Mouse (Mus musculus): Measurements from ENCODE around the gene Pdzd4. TPM values are rescaled to one million over a fixed set of nuclear protein-coding genes. Genes with fewer than 3 reads are reported as not detected.

The Pdzd4 gene
- 100 to 1,000 TPM; 119 to 125 TPM for total RNA-seq (2021)

GRCm38 (mm10) chrX:73824185-73825151, at the start of gene Pdzd4:
Gene Pdzd4, minus strand, starts transcription at chrX:73824969.
- DNase-seq (ENCODE audit: low spot score in 2 of 2) = peak; percentile 35 to 62
- intact Hi-C loops (cut with DNase I) = loop anchor here (1.0 kb wide), 1 partner anchor 56 kb away; no protein-coding TSS in a partner anchor

DNA sequence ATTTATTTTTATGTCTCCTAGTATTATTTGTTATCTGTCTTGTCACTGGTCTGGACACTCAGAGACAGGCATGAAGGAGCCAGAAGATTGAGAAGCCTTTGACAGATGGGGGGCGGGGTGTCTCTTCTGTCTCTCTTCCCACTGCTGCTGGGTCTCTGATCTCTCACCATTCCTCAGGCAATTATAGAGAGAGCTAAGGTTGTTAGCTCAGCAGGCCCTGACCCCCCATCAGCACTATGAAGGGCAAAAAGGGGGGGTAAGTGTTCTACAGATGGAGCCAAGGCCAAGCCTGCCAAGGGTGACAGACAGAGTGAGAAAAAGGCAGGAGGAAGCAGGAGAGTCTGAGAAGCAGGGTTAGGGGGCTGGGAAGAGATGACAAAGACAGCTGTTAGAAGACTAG, 47.2 kb upstream of the Pdzd4 start:
- intact Hi-C loops (cut with DNase I) = no loop called here
- no peak for DNase-seq (ENCODE audit: low spot score in 2 of 2)

DNA sequence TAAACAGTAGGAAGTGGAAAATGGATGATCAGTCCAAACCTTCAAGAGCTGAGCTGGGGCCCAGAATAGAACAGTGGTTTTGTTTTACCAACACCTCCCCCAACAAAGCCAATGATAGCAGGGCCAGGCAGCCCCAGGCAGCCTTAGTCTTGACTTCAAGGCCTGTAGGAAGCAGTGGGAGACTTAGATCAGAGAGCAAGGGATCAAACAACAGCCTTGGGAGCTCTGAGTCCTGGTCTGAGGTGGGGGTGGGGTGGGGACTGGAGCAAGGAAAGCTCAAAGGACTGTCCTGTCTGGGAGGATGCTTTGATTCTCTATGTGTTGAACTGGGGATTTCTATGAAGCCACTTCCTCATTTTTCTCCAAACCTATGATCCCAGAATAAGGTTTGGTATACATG, 46.7 kb upstream of the Pdzd4 start:
- intact Hi-C loops (cut with DNase I) = no loop called here
- DNase-seq (ENCODE audit: low spot score in 2 of 2) = no peak

DNA sequence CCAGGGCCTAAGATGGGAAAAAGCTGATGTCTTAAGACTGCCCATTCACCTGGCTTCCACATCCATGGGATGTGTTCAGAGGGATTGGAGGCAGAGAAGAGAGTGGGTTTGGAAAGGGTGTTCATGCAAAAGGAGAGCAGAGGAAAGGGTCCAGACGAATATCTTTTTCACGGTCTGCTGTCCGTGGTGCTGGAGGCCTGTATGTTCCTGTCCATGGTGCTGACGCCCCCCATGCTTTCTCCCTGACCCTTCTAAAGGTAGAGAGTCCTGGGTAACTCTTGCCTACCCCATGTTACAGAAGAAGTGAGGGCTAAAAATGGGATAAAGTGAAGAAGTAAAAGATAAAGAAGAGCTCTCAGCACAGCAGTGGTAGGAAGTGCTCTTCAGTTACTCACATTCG, 44.6 kb upstream of the Pdzd4 start:
- intact Hi-C loops (cut with DNase I) = no loop called here
- DNase-seq (ENCODE audit: low spot score in 2 of 2) = no peak

DNA sequence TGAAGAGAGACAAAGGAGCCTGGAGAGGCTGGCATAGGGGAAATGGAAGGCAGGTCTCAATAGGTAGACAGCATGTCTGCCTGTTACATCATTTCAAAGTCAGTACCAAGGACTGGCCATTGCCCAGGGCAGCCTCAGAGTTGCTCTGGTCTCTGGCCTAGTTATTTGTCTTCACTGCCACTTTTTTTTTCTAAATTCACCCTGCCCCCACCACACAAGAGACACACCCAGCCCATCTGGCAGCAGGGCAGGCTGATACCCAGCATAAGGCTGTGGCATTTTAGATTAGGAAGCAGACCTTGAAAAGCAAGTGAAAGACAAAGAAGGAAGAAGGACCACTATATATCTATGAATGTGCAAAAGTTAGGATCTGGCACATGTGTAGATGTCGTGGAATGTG, 43.1 kb upstream of the Pdzd4 start:
- DNase-seq (ENCODE audit: low spot score in 2 of 2) = no peak
- intact Hi-C loops (cut with DNase I) = no loop called here

GRCm38 (mm10) chrX:73867256-73867655, 42.5 kb upstream of the Pdzd4 start:
- peak in 1 of 2 experiments; percentile 42 for DNase-seq (ENCODE audit: low spot score in 2 of 2)
- intact Hi-C loops (cut with DNase I) = no loop called here

- DNase-seq (ENCODE audit: low spot score in 2 of 2) = peak in 1 of 2 experiments; percentile 39
- intact Hi-C loops (cut with DNase I) = no loop called here
Observed at GRCm38 (mm10) chrX:73864692-73865091, 39.9 kb upstream of the Pdzd4 start.

GRCm38 (mm10) chrX:73855087-73855408, 30.3 kb upstream of the Pdzd4 start:
- no peak for DNase-seq (ENCODE audit: low spot score in 2 of 2)
- intact Hi-C loops (cut with DNase I) = no loop called here

- no peak for DNase-seq (ENCODE audit: low spot score in 2 of 2)
- intact Hi-C loops (cut with DNase I) = no loop called here
Observed at GRCm38 (mm10) chrX:73854326-73855086, 29.7 kb upstream of the Pdzd4 start.

GRCm38 (mm10) chrX:73836691-73837090, 11.9 kb upstream of the Pdzd4 start:
- intact Hi-C loops (cut with DNase I) = no loop called here
- DNase-seq (ENCODE audit: low spot score in 2 of 2) = no peak

- intact Hi-C loops (cut with DNase I) = no loop called here
- DNase-seq (ENCODE audit: low spot score in 2 of 2) = no peak
Observed at GRCm38 (mm10) chrX:73835731-73836130, 11.0 kb upstream of the Pdzd4 start.

GRCm38 (mm10) chrX:73823747-73824146, 1.0 kb downstream of the Pdzd4 start:
- DNase-seq (ENCODE audit: low spot score in 2 of 2) = no peak
- intact Hi-C loops (cut with DNase I) = loop anchor here (1.0 kb wide), 1 partner anchor 57 kb away; no protein-coding TSS in a partner anchor

DNA sequence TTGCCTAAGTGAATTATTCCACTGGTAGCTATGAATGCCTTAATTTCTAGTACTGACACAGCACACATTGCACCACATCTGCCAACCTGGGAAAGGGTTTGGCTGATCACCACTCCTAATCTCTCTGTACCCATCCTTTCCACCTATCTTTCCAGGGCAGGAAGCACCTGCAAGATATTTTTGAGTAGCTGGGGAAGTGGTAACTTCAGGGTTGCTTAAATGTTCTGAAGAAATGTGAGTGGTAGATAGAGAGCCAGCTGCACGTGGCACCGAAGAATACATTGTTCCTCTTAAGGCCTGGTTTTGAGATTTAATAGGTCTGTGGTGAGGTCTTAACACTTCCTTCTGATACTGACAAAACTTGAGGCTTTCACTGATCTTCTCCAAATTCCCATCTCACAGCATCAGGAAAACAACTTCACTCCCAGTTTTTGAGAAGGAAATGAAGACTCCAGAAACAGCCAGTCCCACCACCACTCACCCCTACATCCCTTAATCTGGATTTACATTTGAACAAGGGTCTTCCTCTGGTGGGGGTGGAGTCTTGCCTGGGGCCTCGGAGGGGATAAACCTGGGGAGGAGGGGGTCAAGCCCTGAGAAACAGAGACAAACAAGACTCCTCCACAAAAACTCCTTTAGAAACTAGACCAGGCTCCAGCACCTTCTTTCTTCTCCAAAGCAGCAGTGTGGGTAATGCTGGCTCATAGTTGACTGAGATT, 8.0 kb downstream of the Pdzd4 start:
- intact Hi-C loops (cut with DNase I) = no loop called here
- no peak for DNase-seq (ENCODE audit: low spot score in 2 of 2)

GRCm38 (mm10) chrX:73815072-73815471, 9.7 kb downstream of the Pdzd4 start:
- intact Hi-C loops (cut with DNase I) = no loop called here

DNA sequence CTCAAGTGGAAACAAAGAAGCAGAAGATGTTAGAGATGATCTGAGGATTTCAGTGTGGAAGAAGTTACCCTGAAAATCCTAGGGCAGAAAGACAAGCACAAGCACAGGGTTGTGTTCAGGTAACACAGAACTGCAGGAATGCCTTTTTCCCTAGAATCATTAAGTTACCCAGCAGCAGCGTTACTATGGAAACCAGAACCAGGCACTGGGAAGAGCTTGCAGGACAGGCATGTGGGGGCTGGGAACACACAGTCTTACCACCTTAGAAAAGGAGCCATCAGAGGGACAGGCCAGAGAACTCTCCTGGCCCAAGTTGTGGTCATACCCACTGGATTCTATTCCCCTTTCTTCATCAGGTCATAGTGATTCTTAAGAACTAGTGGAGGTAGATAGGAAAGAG, 19.0 kb downstream of the Pdzd4 start:
- peak in 1 of 2 experiments; percentile 39 for DNase-seq (ENCODE audit: low spot score in 2 of 2)
- intact Hi-C loops (cut with DNase I) = no loop called here

More at GRCm38 (mm10) chrX:73815072-73815471, 9.7 kb downstream of the Pdzd4 start:
- DNase-seq (ENCODE audit: low spot score in 2 of 2) = no peak

GRCm38 (mm10) chrX:73798502-73798901, 26.3 kb downstream of the Pdzd4 start:
- peak; percentile 40 to 57 for DNase-seq (ENCODE audit: low spot score in 2 of 2)
- intact Hi-C loops (cut with DNase I) = loop anchor here (2.0 to 10.0 kb wide), 3 partner anchors 96 to 146 kb away; partner anchors contain the start of genes Arhgap4 and Naa10

DNA sequence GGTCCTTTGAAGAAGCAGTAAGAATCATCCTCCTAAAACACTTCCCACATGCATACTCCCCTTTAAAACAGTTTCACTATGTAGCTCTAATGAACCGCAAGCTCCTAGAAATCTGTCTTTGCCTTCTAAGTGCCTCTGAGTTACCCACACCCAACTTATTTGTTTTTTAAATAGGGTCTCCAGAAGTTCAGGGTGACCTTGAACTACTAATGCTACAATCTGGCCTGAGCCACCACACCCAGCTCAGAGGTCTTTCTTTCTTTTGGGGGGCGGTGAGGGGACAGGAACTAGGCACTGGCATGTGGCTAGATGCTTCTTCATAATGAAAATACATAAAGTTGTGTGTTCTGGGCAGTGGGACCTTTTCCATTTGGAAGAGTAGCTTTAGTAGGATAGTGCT, 27.3 kb downstream of the Pdzd4 start:
- intact Hi-C loops (cut with DNase I) = loop anchor here (10.0 kb wide), 1 partner anchor 147 kb away; no protein-coding TSS in a partner anchor
- DNase-seq (ENCODE audit: low spot score in 2 of 2) = no peak

GRCm38 (mm10) chrX:73793505-73793904, 31.3 kb downstream of the Pdzd4 start:
- intact Hi-C loops (cut with DNase I) = loop anchor here (10.0 kb wide), 1 partner anchor 151 kb away; no protein-coding TSS in a partner anchor
- no peak for DNase-seq (ENCODE audit: low spot score in 2 of 2)

DNA sequence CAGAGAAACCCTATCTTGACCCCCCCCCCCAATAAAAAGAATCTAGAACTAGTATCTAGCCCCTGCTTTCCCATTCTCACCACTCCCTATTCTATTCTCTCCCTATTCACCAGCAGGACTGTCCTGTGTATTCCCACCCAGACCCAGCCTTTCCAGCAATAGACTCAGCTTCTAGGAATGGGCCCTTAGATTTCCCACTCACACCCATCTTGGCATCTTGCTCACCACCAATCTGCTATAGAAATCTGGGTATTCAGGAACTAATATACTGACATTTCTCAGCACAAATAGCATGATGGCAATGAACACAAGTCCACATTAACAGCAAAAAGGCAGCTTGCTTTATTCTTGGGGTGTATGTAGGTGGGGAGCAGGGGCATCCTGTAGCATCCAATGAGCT, 31.7 kb downstream of the Pdzd4 start:
- intact Hi-C loops (cut with DNase I) = loop anchor here (10.0 kb wide), 1 partner anchor 152 kb away; no protein-coding TSS in a partner anchor
- no peak for DNase-seq (ENCODE audit: low spot score in 2 of 2)

GRCm38 (mm10) chrX:73788501-73788900, 36.3 kb downstream of the Pdzd4 start:
- no peak for DNase-seq (ENCODE audit: low spot score in 2 of 2)
- intact Hi-C loops (cut with DNase I) = loop anchor here (5.0 kb wide), 1 partner anchor 71 kb away; the partner anchor contains the start of genes Abcd1 and Bcap31
